Comparison of ENCODE assay signal across 9 mouse cellular contexts in genomic region chr13:93939363-93940127, GRCm38 (mm10).
DNase-seq lines count a peak whose midpoint lies in the region; ATAC-seq and TF ChIP-seq lines count a peak whose summit lies in the region.
"Had no signal": no experiment of that assay in that cellular context is flagged by ENCODE, and none has a peak within 500 bp of the region (broad histone marks: within the 10 kb centered on the region; RNA-seq: fewer than 3 reads in every experiment).

No protein-coding gene starts in this region.

- no peak for TF ChIP-seq POLR2A in lung, adult 2 months (IDR thresholded peaks at IDR 0.05; ENCODE audit: borderline replicate concordance, extremely low read depth, low read depth, low read length)

- H3K9me3 ChIP-seq in lung, embryonic 14.5 days (ENCODE audit: low read depth, low read length) = no peaks in the 10 kb centered on the region
- H3K9me3 ChIP-seq: midbrain, embryonic 12.5 days had no signal

- H3K9ac ChIP-seq in lung, embryonic 14.5 days = no peak overlapping the region
- H3K9ac ChIP-seq: midbrain, embryonic 12.5 days had no signal

- H3K27me3 ChIP-seq in lung, embryonic 14.5 days (ENCODE audit: insufficient read depth, low read length) = no peaks in the 10 kb centered on the region
- H3K27me3 ChIP-seq: midbrain, embryonic 12.5 days had no signal

- WGBS in lung, embryonic 14.5 days = 22% methylated on average over 6 of the region's 6 CpGs
- WGBS in lung, adult 2 months = 45% methylated on average over 6 of the region's 6 CpGs
- WGBS in large intestine, adult 2 months = 22% methylated on average over 6 of the region's 6 CpGs

- peak; percentile 90 for DNase-seq in lung, embryonic 14.5 days
- no peak for DNase-seq in lung, adult 2 months
- peak; percentile 32 for DNase-seq in gastrocnemius, postnatal 10 days
- peak; percentile 40 for DNase-seq in large intestine, adult 2 months (ENCODE audit: low read depth, low spot score)
- DNase-seq in right cerebral cortex, postnatal 36 days (ENCODE audit: low spot score in 2 of 2) = no peak
- no peak for DNase-seq in layer of hippocampus, postnatal 36 days
- DNase-seq in layer of hippocampus, adult 9-10 months (ENCODE audit: low spot score) = no peak

- H3K4me1 ChIP-seq in lung, embryonic 14.5 days (ENCODE audit: insufficient read depth) = peaks cover 28% of the 10 kb centered on the region
- H3K4me1 ChIP-seq in lung, adult 2 months (ENCODE audit: control insufficient read depth, insufficient read depth, low read length) = peaks cover 5% of the 10 kb centered on the region; the same call in 1 of the 2 replicates
- H3K4me1 ChIP-seq: midbrain, embryonic 12.5 days had no signal

- no peak overlapping the region for H3K4me3 ChIP-seq in lung, embryonic 14.5 days (ENCODE audit: low read depth, low read length)
- H3K4me3 ChIP-seq in lung, adult 2 months (replicated peaks; ENCODE audit: extremely low read depth, low read depth, low read length) = no peak overlapping the region
- H3K4me3 ChIP-seq: midbrain, embryonic 12.5 days had no signal

- H3K27ac ChIP-seq in lung, embryonic 14.5 days (ENCODE audit: low read depth) = peak overlapping the region; percentile 94
- H3K27ac ChIP-seq: midbrain, embryonic 12.5 days had no signal

- H3K4me2 ChIP-seq in lung, embryonic 14.5 days = peak overlapping the region; percentile 7; the same call in 1 of the 2 replicates
- H3K4me2 ChIP-seq: midbrain, embryonic 12.5 days had no signal

- no peaks in the 10 kb centered on the region for H3K36me3 ChIP-seq in lung, embryonic 14.5 days (ENCODE audit: insufficient read depth)
- H3K36me3 ChIP-seq: midbrain, embryonic 12.5 days had no signal

- peak; percentile 11 for TF ChIP-seq CTCF in lung, embryonic 14.5 days (IDR thresholded peaks at IDR 0.05; ENCODE audit: low read depth)
- no peak for TF ChIP-seq CTCF in lung, adult 2 months (IDR thresholded peaks at IDR 0.05; ENCODE audit: insufficient read depth, low read length)

- ATAC-seq in lung, embryonic 14.5 days (ENCODE audit: insufficient read depth) = peak; percentile 84
- 0 out of 2 replicates have a peak, but pooled peaks have one; percentile 29 for ATAC-seq in neutrophil, adult 5-6 weeks (ENCODE audit: extremely low read depth, insufficient number of reproducible peaks, low FRiP score, poor library complexity, severe bottlenecking)

Comparison
In these comparisons a context has a peak if more than half of its experiments do, and no peak if none do; other contexts are left out.
1. DNase-seq: peak in lung, embryonic 14.5 days (single experiment), gastrocnemius, postnatal 10 days (single experiment) and large intestine, adult 2 months (single experiment); none in lung, adult 2 months (single experiment), right cerebral cortex, postnatal 36 days (0 of 2), layer of hippocampus, postnatal 36 days (0 of 2) and layer of hippocampus, adult 9-10 months (single experiment).